Mouse (Mus musculus) C2C12 (cell line): ENCODE measurements at regions not wholly inside any gene's neighbourhood (a gene's known extent, or its start where the extent isn't known, plus 50 kb on each side); places are given as distances from the start of the nearest gene placed in this dataset.

Experiments used
- H3K27me3 ChIP-seq: one replicate; pipeline ENCODE4 v1.6.1; 2011; ENCODE audit not compliant: control insufficient read depth, insufficient read depth, insufficient read length
- H3K36me3 ChIP-seq: one replicate; pipeline ENCODE4 v1.6.1; 2011; ENCODE audit not compliant: control insufficient read depth, insufficient read depth
- H3K4me3 ChIP-seq: one replicate; pipeline ENCODE4 v1.5.1; 2011; ENCODE audit warnings: mild to moderate bottlenecking, control low read depth; ENCODE audit not compliant: poor library complexity, insufficient read depth, severe bottlenecking
- H3K79me2 ChIP-seq: one replicate; pipeline ENCODE4 v1.6.1; 2011; ENCODE audit not compliant: control insufficient read depth, insufficient read depth
- H3K79me3 ChIP-seq: one replicate; pipeline ENCODE4 v1.6.1; 2011; ENCODE audit warnings: low read depth, control low read depth
- H3ac ChIP-seq: one replicate; pipeline ENCODE3; 2011; ENCODE audit warnings: low read depth; ENCODE audit not compliant: control insufficient read depth, insufficient read length
- CEBPB ChIP-seq: IDR thresholded peaks from one replicate; pipeline ENCODE4 v1.6.1; 2011; ENCODE audit warnings: low read depth, mild to moderate bottlenecking, control low read depth, moderate library complexity
- CTCF ChIP-seq: IDR thresholded peaks from one replicate; pipeline ENCODE4 v1.5.1; 2011; ENCODE audit not compliant: control insufficient read depth, insufficient read depth, insufficient read length
- FOSL1 ChIP-seq: IDR thresholded peaks from one replicate; pipeline ENCODE4 v1.8.0; 2011; ENCODE audit warnings: mild to moderate bottlenecking, low read length; ENCODE audit not compliant: poor library complexity, insufficient read depth, severe bottlenecking
- MAX ChIP-seq: IDR thresholded peaks from one replicate; pipeline ENCODE4 v1.6.1; 2011; ENCODE audit warnings: mild to moderate bottlenecking, control low read depth
- MYOD1 ChIP-seq: IDR thresholded peaks from one replicate; pipeline ENCODE4 v1.6.1; 2011; ENCODE audit warnings: low read depth; ENCODE audit not compliant: control insufficient read depth, insufficient read length
- MYOG ChIP-seq: IDR thresholded peaks from one replicate; pipeline ENCODE4 v1.6.1; 2011; ENCODE audit not compliant: control insufficient read depth, insufficient read length; ENCODE audit errors: extremely low read depth
- USF1 ChIP-seq: IDR thresholded peaks from one replicate; pipeline ENCODE4 v1.6.1; 2011; ENCODE audit warnings: low read depth, mild to moderate bottlenecking, control low read depth, moderate library complexity

- no peak overlapping the region for H3ac ChIP-seq
- H3K36me3 ChIP-seq, result no peaks in the 10 kb centered on the region
- TF ChIP-seq CEBPB (no peak), MYOD1 (no peak), FOSL1 (no peak), CTCF (no peak), USF1 (no peak), MAX (no peak)
- H3K27me3 ChIP-seq, result no peaks in the 10 kb centered on the region
- H3K4me3 ChIP-seq, result no peak overlapping the region
- H3K79me2 ChIP-seq, result no peaks in the 10 kb centered on the region
- no peaks in the 10 kb centered on the region for H3K79me3 ChIP-seq
Observed at GRCm38 (mm10) chr11:18370861-18371260, 417.2 kb upstream of the Etaa1 start.

- H3ac ChIP-seq, result no peak overlapping the region
- H3K79me2 ChIP-seq, result no peaks in the 10 kb centered on the region
- no peaks in the 10 kb centered on the region for H3K36me3 ChIP-seq
- no peaks in the 10 kb centered on the region for H3K79me3 ChIP-seq
- no peak overlapping the region for H3K4me3 ChIP-seq
- no peaks in the 10 kb centered on the region for H3K27me3 ChIP-seq
- TF ChIP-seq MYOD1, result no peak
- no peak for TF ChIP-seq FOSL1
- no peak for TF ChIP-seq MAX
- TF ChIP-seq CTCF, result no peak
Observed at GRCm38 (mm10) chr11:18354866-18355265, 401.2 kb upstream of the Etaa1 start.

GRCm38 (mm10) chr11:18354156-18354555, 400.5 kb upstream of the Etaa1 start:
- Histone ChIP-seq H3K27me3 (no peaks in the 10 kb centered on the region), H3K4me3 (no peak overlapping the region), H3ac (no peak overlapping the region), H3K36me3 (no peaks in the 10 kb centered on the region), H3K79me3 (no peaks in the 10 kb centered on the region), H3K79me2 (no peaks in the 10 kb centered on the region)
- TF ChIP-seq MAX (no peak), MYOG (no peak), FOSL1 (no peak), USF1 (no peak), CEBPB (no peak), MYOD1 (no peak), CTCF (no peak)

- Histone ChIP-seq H3K4me3 (no peak overlapping the region), H3K36me3 (no peaks in the 10 kb centered on the region), H3K27me3 (no peaks in the 10 kb centered on the region), H3ac (no peak overlapping the region), H3K79me3 (no peaks in the 10 kb centered on the region), H3K79me2 (no peaks in the 10 kb centered on the region)
- TF ChIP-seq CEBPB (no peak), MAX (no peak), FOSL1 (no peak), CTCF (no peak), MYOG (no peak), MYOD1 (no peak), USF1 (no peak)
Observed at GRCm38 (mm10) chr11:18347841-18348240, 394.2 kb upstream of the Etaa1 start.

GRCm38 (mm10) chr11:18313510-18314301, 360.0 kb upstream of the Etaa1 start:
- H3K79me3 ChIP-seq, result no peaks in the 10 kb centered on the region
- H3K4me3 ChIP-seq, result no peak overlapping the region
- H3K79me2 ChIP-seq, result no peaks in the 10 kb centered on the region
- H3K36me3 ChIP-seq, result no peaks in the 10 kb centered on the region
- TF ChIP-seq USF1, result no peak
- TF ChIP-seq MYOD1, result no peak
- no peak for TF ChIP-seq MAX
- TF ChIP-seq MYOG, result no peak
- no peak for TF ChIP-seq CTCF
- no peak for TF ChIP-seq FOSL1
- no peak for TF ChIP-seq CEBPB
- no peaks in the 10 kb centered on the region for H3K27me3 ChIP-seq
- no peak overlapping the region for H3ac ChIP-seq
